In genomic region chr14:97544307-97544706, GRCm38 (mm10) we compare ENCODE assay signal across 23 mouse cellular contexts.
DNase-seq lines count a peak whose midpoint lies in the region; ATAC-seq and TF ChIP-seq lines count a peak whose summit lies in the region.
"Had no signal": no experiment of that assay in that cellular context is flagged by ENCODE, and none has a peak within 500 bp of the region (broad histone marks: within the 10 kb centered on the region; RNA-seq: fewer than 3 reads in every experiment).

No protein-coding gene starts in this region.

- peak; percentile 11 for DNase-seq in kidney, adult 2 months
- DNase-seq in kidney, adult 11 months = no peak
- DNase-seq in urinary bladder, postnatal 36 days (ENCODE audit: low spot score in 2 of 2) = peak; percentile 24 to 27
- DNase-seq in urinary bladder, adult 2 months (ENCODE audit: low spot score) = no peak
- DNase-seq in kidney, postnatal 10 days = peak; percentile 9
- peak; percentile 37 for DNase-seq in stomach, postnatal 0 days (ENCODE audit: low spot score)
- no peak for DNase-seq in gastrocnemius, postnatal 25 days
- DNase-seq: adrenal gland, postnatal 14 days; cerebellum, adult 11-12 months; cerebellum, postnatal 36 days; left cerebral cortex, postnatal 4 days; lung, postnatal 10 days; right cerebral cortex, postnatal 14 days; thymus, postnatal 4 days had no signal

- ATAC-seq in stomach, postnatal 0 days (ENCODE audit: low FRiP score, low TSS enrichment) = peak; percentile 54; the same call in 1 of the 2 replicates
- ATAC-seq in megakaryocyte-erythroid progenitor cell, adult 5-6 weeks (replicated peaks; ENCODE audit: low FRiP score, low TSS enrichment, poor library complexity, severe bottlenecking) = no peak
- ATAC-seq: activated CD4-positive, CD25-positive, alpha-beta regulatory T cell, adult 4 months; inflammation-experienced regulatory T-cells, adult 6 months had no signal

- no peaks in the 10 kb centered on the region for H3K27me3 ChIP-seq in kidney, adult 2 months (replicated peaks; ENCODE audit: control insufficient read depth, insufficient read depth, low read length)
- no peaks in the 10 kb centered on the region for H3K27me3 ChIP-seq in stomach, postnatal 0 days (ENCODE audit: control insufficient read depth, insufficient read depth, low read length)
- H3K27me3 ChIP-seq: embryonic facial prominence, embryonic 13.5 days; neural tube, embryonic 12.5 days had no signal

- no peaks in the 10 kb centered on the region for H3K36me3 ChIP-seq in kidney, adult 2 months (ENCODE audit: control insufficient read depth, insufficient read depth, low read length)
- H3K36me3 ChIP-seq in stomach, postnatal 0 days (ENCODE audit: control insufficient read depth, insufficient read depth, low read length) = no peaks in the 10 kb centered on the region
- H3K36me3 ChIP-seq: embryonic facial prominence, embryonic 13.5 days; forebrain, embryonic 10.5 days; hindbrain, embryonic 10.5 days; midbrain, embryonic 10.5 days; neural tube, embryonic 12.5 days had no signal

- no peak overlapping the region for H3K4me3 ChIP-seq in kidney, adult 2 months (ENCODE audit: insufficient read depth, low read depth, low read length)
- no peak overlapping the region for H3K4me3 ChIP-seq in stomach, postnatal 0 days (ENCODE audit: low read depth, low read length)
- H3K4me3 ChIP-seq: embryonic facial prominence, embryonic 13.5 days; forebrain, embryonic 10.5 days; hindbrain, embryonic 10.5 days; midbrain, embryonic 10.5 days; neural tube, embryonic 12.5 days had no signal

- no peak for TF ChIP-seq CTCF in kidney, adult 2 months (conservative IDR thresholded peaks at IDR 0.05; ENCODE audit: insufficient read depth, insufficient read length, low read depth, low read length)
- no peak for TF ChIP-seq CTCF in stomach, postnatal 0 days (IDR thresholded peaks at IDR 0.05; ENCODE audit: low read depth)

- no peaks in the 10 kb centered on the region for H3K4me1 ChIP-seq in kidney, adult 2 months (ENCODE audit: control insufficient read depth, insufficient read depth, low read length)
- no peaks in the 10 kb centered on the region for H3K4me1 ChIP-seq in stomach, postnatal 0 days (replicated peaks; ENCODE audit: control insufficient read depth, insufficient read depth)
- H3K4me1 ChIP-seq: embryonic facial prominence, embryonic 13.5 days; forebrain, embryonic 10.5 days; hindbrain, embryonic 10.5 days; midbrain, embryonic 10.5 days; neural tube, embryonic 12.5 days had no signal

- no peak overlapping the region for H3K9ac ChIP-seq in stomach, postnatal 0 days (ENCODE audit: low read length)
- H3K9ac ChIP-seq: embryonic facial prominence, embryonic 13.5 days; neural tube, embryonic 12.5 days had no signal

- 58% methylated on average over 6 of the region's 6 CpGs for WGBS in kidney, adult 2 months
- 55% methylated on average over 6 of the region's 6 CpGs for WGBS in stomach, postnatal 0 days

- H3K27ac ChIP-seq in kidney, adult 2 months (ENCODE audit: insufficient read depth, low read depth, low read length) = no peak overlapping the region
- H3K27ac ChIP-seq in stomach, postnatal 0 days (replicated peaks) = no peak overlapping the region
- H3K27ac ChIP-seq: embryonic facial prominence, embryonic 13.5 days; forebrain, embryonic 10.5 days; hindbrain, embryonic 10.5 days; midbrain, embryonic 10.5 days; neural tube, embryonic 12.5 days had no signal

- no peak overlapping the region for H3K4me2 ChIP-seq in stomach, postnatal 0 days (replicated peaks; ENCODE audit: low read depth)
- H3K4me2 ChIP-seq: embryonic facial prominence, embryonic 13.5 days; liver, embryonic 11.5 days; neural tube, embryonic 12.5 days had no signal

- H3K9me3 ChIP-seq in stomach, postnatal 0 days (ENCODE audit: control insufficient read depth, low read length) = no peaks in the 10 kb centered on the region
- H3K9me3 ChIP-seq: embryonic facial prominence, embryonic 13.5 days; forebrain, embryonic 10.5 days; hindbrain, embryonic 10.5 days; midbrain, embryonic 10.5 days; neural tube, embryonic 12.5 days had no signal

- no peak for TF ChIP-seq EP300 in stomach, postnatal 0 days (optimal IDR thresholded peaks at IDR 0.05)

- no peak for TF ChIP-seq POLR2A in kidney, adult 2 months (IDR thresholded peaks at IDR 0.05; ENCODE audit: low read depth, low read length)

Comparison
In these comparisons a context has a peak if more than half of its experiments do, and no peak if none do; other contexts are left out.
1. DNase-seq: peak in kidney, adult 2 months (single experiment), urinary bladder, postnatal 36 days (2 of 2), kidney, postnatal 10 days (single experiment) and stomach, postnatal 0 days (single experiment); none in kidney, adult 11 months (single experiment), urinary bladder, adult 2 months (single experiment) and gastrocnemius, postnatal 25 days (single experiment).